Comparison of ENCODE assay signal across 8 mouse cellular contexts in genomic region chr2:152693233-152693632, GRCm38 (mm10). TPM values are rescaled to one million over a fixed set of nuclear protein-coding genes. Genes with fewer than 3 reads are reported as not detected.
DNase-seq lines count a peak whose midpoint lies in the region; ATAC-seq and TF ChIP-seq lines count a peak whose summit lies in the region.

No protein-coding gene starts in this region.

- 0 out of 2 replicates have a peak, but pooled peaks have one; percentile 16 for TF ChIP-seq POLR2A in limb, embryonic 14.5 days (IDR thresholded peaks at IDR 0.05; ENCODE audit: borderline replicate concordance, extremely low read depth, insufficient read depth, insufficient read length)

- 17% methylated on average over 9 of the region's 9 CpGs for WGBS in hindbrain, postnatal 0 days
- 17% methylated on average over 9 of the region's 9 CpGs for WGBS in limb, embryonic 14.5 days
- WGBS in midbrain, embryonic 14.5 days = 21% methylated on average over 9 of the region's 9 CpGs

- H3K4me1 ChIP-seq in hindbrain, postnatal 0 days (ENCODE audit: insufficient read depth, low read length) = no peaks in the 10 kb centered on the region
- H3K4me1 ChIP-seq in limb, embryonic 14.5 days (ENCODE audit: control insufficient read depth, insufficient read depth, low read length) = peaks cover 3% of the 10 kb centered on the region
- no peaks in the 10 kb centered on the region for H3K4me1 ChIP-seq in midbrain, embryonic 14.5 days (ENCODE audit: control insufficient read depth, insufficient read depth, low read length)

- H3K4me2 ChIP-seq in hindbrain, postnatal 0 days (ENCODE audit: low read depth, low read length) = peak overlapping the region; percentile 39
- H3K4me2 ChIP-seq in limb, embryonic 14.5 days (replicated peaks; ENCODE audit: low read depth, low read length, severe bottlenecking) = peak overlapping the region; percentile 24; the same call in 1 of the 2 replicates
- H3K4me2 ChIP-seq in midbrain, embryonic 14.5 days (ENCODE audit: low read length) = peak overlapping the region; percentile 50

- DNase-seq in urinary bladder, postnatal 14 days (ENCODE audit: low spot score) = peak; percentile 63
- no peak for DNase-seq in urinary bladder, postnatal 10 days (ENCODE audit: low spot score)
- DNase-seq in cerebellum, postnatal 14 days = peak; percentile 83 to 85
- DNase-seq in frontal cortex, postnatal 36 days (ENCODE audit: low spot score in 2 of 2) = peak; percentile 62 to 73
- peak; percentile 87 for DNase-seq in hindbrain, postnatal 0 days (ENCODE audit: low spot score)
- DNase-seq in limb, embryonic 14.5 days (ENCODE audit: low spot score) = peak; percentile 82
- DNase-seq in midbrain, embryonic 14.5 days = peak; percentile 88
- DNase-seq in spleen, postnatal 4 days (ENCODE audit: low spot score in 2 of 2) = peak; percentile 67 to 87

- H3K27ac ChIP-seq in hindbrain, postnatal 0 days = peak overlapping the region; percentile 52; the same call in 1 of the 2 replicates
- no peak overlapping the region for H3K27ac ChIP-seq in limb, embryonic 14.5 days (replicated peaks; ENCODE audit: low read depth, low read length)
- H3K27ac ChIP-seq in midbrain, embryonic 14.5 days (replicated peaks; ENCODE audit: low read depth, low read length) = peak overlapping the region; percentile 32; the same call in 1 of the 2 replicates

- H3K27me3 ChIP-seq in hindbrain, postnatal 0 days (ENCODE audit: insufficient read depth, low read length) = no peaks in the 10 kb centered on the region
- H3K27me3 ChIP-seq in limb, embryonic 14.5 days (ENCODE audit: control insufficient read depth, insufficient read depth, low read length) = no peaks in the 10 kb centered on the region
- H3K27me3 ChIP-seq in midbrain, embryonic 14.5 days (ENCODE audit: control insufficient read depth, insufficient read depth, low read length) = no peaks in the 10 kb centered on the region

- peak; percentile 51 for ATAC-seq in hindbrain, postnatal 0 days
- peak; percentile 60 for ATAC-seq in limb, embryonic 14.5 days (ENCODE audit: low FRiP score, low read depth)
- ATAC-seq in midbrain, embryonic 14.5 days (ENCODE audit: low FRiP score, low TSS enrichment) = peak; percentile 36; the same call in 1 of the 2 replicates

- H3K9ac ChIP-seq in hindbrain, postnatal 0 days (replicated peaks; ENCODE audit: low read length) = no peak overlapping the region; the same call in 1 of the 2 replicates
- H3K9ac ChIP-seq in limb, embryonic 14.5 days (ENCODE audit: low read depth, low read length, severe bottlenecking) = peak overlapping the region; percentile 25; the same call in 1 of the 2 replicates
- H3K9ac ChIP-seq in midbrain, embryonic 14.5 days (replicated peaks; ENCODE audit: low read length) = peak overlapping the region; percentile 42; the same call in 1 of the 2 replicates

- 0 out of 2 replicates have a peak overlapping the region, but pooled peaks have one; percentile 1 for H3K4me3 ChIP-seq in hindbrain, postnatal 0 days (ENCODE audit: low read length)
- H3K4me3 ChIP-seq in limb, embryonic 14.5 days (replicated peaks; ENCODE audit: low read length) = no peak overlapping the region
- H3K4me3 ChIP-seq in midbrain, embryonic 14.5 days (replicated peaks; ENCODE audit: low read depth, low read length) = 0 out of 2 replicates have a peak overlapping the region, but pooled peaks have one; percentile 7

- no peaks in the 10 kb centered on the region for H3K9me3 ChIP-seq in hindbrain, postnatal 0 days (ENCODE audit: low read length)
- no peaks in the 10 kb centered on the region for H3K9me3 ChIP-seq in limb, embryonic 14.5 days (ENCODE audit: control insufficient read depth, low read length)
- no peaks in the 10 kb centered on the region for H3K9me3 ChIP-seq in midbrain, embryonic 14.5 days (ENCODE audit: control insufficient read depth, low read length)

- TF ChIP-seq CTCF in hindbrain, postnatal 0 days (IDR thresholded peaks at IDR 0.05; ENCODE audit: low read depth) = peak; percentile 93

- peaks cover 39% of the 10 kb centered on the region for H3K36me3 ChIP-seq in hindbrain, postnatal 0 days (ENCODE audit: insufficient read depth, low read length)
- peaks cover 71% of the 10 kb centered on the region for H3K36me3 ChIP-seq in limb, embryonic 14.5 days (ENCODE audit: control insufficient read depth, insufficient read depth, low read length)
- H3K36me3 ChIP-seq in midbrain, embryonic 14.5 days (ENCODE audit: control insufficient read depth, insufficient read depth, low read length) = peaks cover 71% of the 10 kb centered on the region

RNA-seq across cellular contexts. Expression of gene Mcts2, which starts 6.4 kb away (rescaled TPM):
- 9.0 and 14.0 TPM in 2 replicates for total RNA-seq in hindbrain, postnatal 0 days (2014; rRNA removed)
- polyA plus RNA-seq in hindbrain, postnatal 0 days (2015; fragmentation: Nextera tagmentation; extraction: Ambion mirVana) = 29.4 and 31.2 TPM in 2 replicates
- polyA plus RNA-seq in limb, embryonic 14.5 days (2012; rRNA removed) = 11.8 and 18.6 TPM in 2 replicates
- 26.8 and 27.2 TPM in 2 replicates for polyA plus RNA-seq in limb, embryonic 14.5 days (2014; fragmentation: Nextera tagmentation; extraction: Ambion mirVana)
- polyA plus RNA-seq in midbrain, embryonic 14.5 days (2014; fragmentation: Nextera tagmentation; extraction: Ambion mirVana) = 39.9 and 41.4 TPM in 2 replicates

RNA-seq across cellular contexts. Expression of gene H13, which starts 24.0 kb away (rescaled TPM):
- total RNA-seq in hindbrain, postnatal 0 days (2014; rRNA removed) = 182 and 196 TPM in 2 replicates
- 162 and 163 TPM in 2 replicates for polyA plus RNA-seq in hindbrain, postnatal 0 days (2015; fragmentation: Nextera tagmentation; extraction: Ambion mirVana)
- polyA plus RNA-seq in limb, embryonic 14.5 days (2012; rRNA removed) = 148 and 194 TPM in 2 replicates
- 151 and 153 TPM in 2 replicates for polyA plus RNA-seq in limb, embryonic 14.5 days (2014; fragmentation: Nextera tagmentation; extraction: Ambion mirVana)
- polyA plus RNA-seq in midbrain, embryonic 14.5 days (2014; fragmentation: Nextera tagmentation; extraction: Ambion mirVana) = 177 and 184 TPM in 2 replicates

RNA-seq across cellular contexts. Expression of gene Id1, which starts 42.8 kb away (rescaled TPM):
- 142 and 198 TPM in 2 replicates for total RNA-seq in hindbrain, postnatal 0 days (2014; rRNA removed)
- polyA plus RNA-seq in hindbrain, postnatal 0 days (2015; fragmentation: Nextera tagmentation; extraction: Ambion mirVana) = 99.3 and 104 TPM in 2 replicates
- polyA plus RNA-seq in limb, embryonic 14.5 days (2012; rRNA removed) = 444 and 565 TPM in 2 replicates
- 184 and 198 TPM in 2 replicates for polyA plus RNA-seq in limb, embryonic 14.5 days (2014; fragmentation: Nextera tagmentation; extraction: Ambion mirVana)
- polyA plus RNA-seq in midbrain, embryonic 14.5 days (2014; fragmentation: Nextera tagmentation; extraction: Ambion mirVana) = 33.5 and 38.8 TPM in 2 replicates
